Mouse (Mus musculus): ENCODE results near the gene Vtn.

Gene Vtn

DNA sequence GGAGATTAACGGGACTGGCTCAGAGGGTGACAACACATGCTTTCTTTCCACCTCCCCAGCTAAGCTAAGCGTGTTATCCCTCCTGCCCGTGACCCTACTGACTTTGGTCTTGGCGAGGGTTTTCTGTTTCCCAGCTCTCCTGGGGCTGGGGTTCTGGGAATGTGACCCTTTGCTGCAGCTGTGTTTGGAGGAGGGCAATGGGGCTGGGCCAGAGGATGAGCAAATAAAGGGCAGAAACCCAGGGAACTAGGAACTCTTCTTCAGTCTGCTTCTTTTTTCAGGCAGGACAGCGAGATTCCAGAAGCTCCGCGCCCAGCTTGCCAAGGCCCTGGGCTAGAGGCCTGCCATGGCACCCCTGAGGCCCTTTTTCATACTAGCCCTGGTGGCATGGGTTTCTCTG, at the start of gene Vtn:
TSS of gene Vtn (plus strand) at position 88 of the 400 bp plus-strand sequence.
- DNase-seq (ENCODE audit: low read depth, low spot score) = no peak

GRCm38 (mm10) chr11:78450337-78450736, 48.6 kb upstream of the Vtn start:
- no peak for DNase-seq (ENCODE audit: low read depth, low spot score)

GRCm38 (mm10) chr11:78453675-78454074, 45.2 kb upstream of the Vtn start:
- peak; percentile 46 for DNase-seq (ENCODE audit: low read depth, low spot score)

- no peak for DNase-seq (ENCODE audit: low read depth, low spot score)
Measured at GRCm38 (mm10) chr11:78454276-78454675, 44.6 kb upstream of the Vtn start.

DNA sequence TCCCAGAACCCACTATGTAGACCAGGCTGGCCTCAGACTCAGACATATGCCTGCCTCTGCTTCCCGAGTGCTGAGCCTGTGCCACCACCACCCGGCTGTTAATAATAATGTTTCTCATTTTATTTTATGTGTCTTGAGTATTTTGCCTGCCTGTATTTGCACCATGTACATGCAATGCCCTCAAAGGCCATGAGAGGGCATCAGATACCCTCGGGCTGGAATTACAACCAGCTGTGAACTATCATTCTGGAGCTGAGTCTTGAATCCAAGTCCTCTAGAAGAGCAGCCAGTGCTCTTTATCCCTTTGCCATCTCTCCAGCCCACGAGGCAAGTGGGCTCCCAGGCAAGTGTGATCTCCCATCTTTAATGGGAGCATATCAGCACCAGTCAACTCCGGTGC, 43.6 kb upstream of the Vtn start:
- DNase-seq (ENCODE audit: low read depth, low spot score) = no peak

- DNase-seq (ENCODE audit: low read depth, low spot score) = no peak
Measured at GRCm38 (mm10) chr11:78458740-78459139, 40.2 kb upstream of the Vtn start.

- DNase-seq (ENCODE audit: low read depth, low spot score) = no peak
Measured at GRCm38 (mm10) chr11:78461894-78462293, 37.0 kb upstream of the Vtn start.

GRCm38 (mm10) chr11:78462669-78463068, 36.2 kb upstream of the Vtn start:
- DNase-seq (ENCODE audit: low read depth, low spot score) = no peak

DNA sequence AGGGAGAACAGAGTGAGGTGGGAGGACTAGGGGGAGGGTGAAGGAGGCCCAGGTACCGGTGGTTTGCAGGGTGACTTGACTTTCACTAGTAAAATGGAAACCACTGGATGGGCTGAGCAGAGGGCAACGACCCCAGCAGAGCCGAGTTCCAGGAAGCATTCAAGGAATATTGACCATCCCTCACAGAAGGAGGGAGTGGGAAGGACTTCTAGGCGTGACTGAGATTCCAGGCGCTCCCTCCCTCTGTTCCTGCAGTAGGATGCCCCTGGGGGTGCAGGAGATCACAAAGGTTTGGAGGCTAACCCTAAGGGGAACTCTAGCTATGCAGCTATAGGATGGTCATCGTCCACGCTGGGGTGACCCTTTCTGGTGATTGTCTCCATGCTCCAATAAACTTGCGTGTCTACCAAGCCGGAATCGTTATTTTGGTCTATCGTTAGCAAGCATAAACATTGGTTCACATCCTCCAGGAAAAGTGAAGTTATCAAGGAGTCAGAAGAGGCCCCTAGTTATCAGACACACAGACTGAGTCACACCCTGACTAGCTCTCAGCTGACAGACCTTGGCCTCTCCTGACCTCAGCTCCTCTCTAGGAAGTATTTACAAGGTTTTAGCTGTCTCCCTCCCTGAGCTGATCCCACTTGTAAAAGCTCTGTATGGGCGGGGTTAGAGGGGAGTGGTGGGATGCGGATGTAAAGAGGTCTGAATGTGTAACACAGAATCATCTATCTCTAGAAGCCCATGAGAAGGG, 35.4 kb upstream of the Vtn start:
- no peak for DNase-seq (ENCODE audit: low read depth, low spot score)

- DNase-seq (ENCODE audit: low read depth, low spot score) = no peak
Measured at GRCm38 (mm10) chr11:78465116-78465515, 33.8 kb upstream of the Vtn start.

DNA sequence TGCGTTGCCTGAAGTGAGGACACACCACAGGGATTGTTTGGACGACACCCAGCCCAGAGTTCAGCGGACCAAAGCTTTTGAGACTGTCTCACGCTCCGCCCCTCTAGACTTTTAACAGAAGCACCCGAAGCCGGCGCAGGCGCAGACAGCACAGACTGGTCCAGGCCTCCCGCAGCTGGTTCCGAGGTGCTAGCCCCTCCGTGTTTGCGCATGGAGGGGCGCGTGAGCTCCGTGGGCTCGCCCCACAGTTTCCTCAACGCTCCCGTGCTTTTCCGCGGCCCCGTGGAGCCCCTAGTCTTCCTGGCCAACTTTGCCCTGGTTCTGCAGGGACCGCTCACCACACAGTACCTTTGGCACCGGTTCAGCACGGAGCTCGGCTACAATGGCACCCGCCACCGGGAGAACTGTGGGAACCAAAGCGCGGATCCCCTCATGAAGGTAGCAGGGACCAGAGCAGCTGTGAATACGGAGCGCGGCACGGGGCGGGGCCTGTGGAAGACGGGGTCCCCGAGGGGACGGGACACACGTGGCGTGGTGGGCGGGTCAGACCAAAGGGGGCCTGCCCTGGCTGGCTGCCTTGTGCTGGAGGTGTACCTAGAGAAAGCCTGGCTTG, 33.2 kb upstream of the Vtn start, which contains the start of gene Slc46a1:
TSS of gene Slc46a1 (plus strand) at position 130 of the 613 bp plus-strand sequence.
- peak; percentile 75 for DNase-seq (ENCODE audit: low read depth, low spot score)

GRCm38 (mm10) chr11:78466242-78466912, 32.5 kb upstream of the Vtn start:
- DNase-seq (ENCODE audit: low read depth, low spot score) = no peak

- no peak for DNase-seq (ENCODE audit: low read depth, low spot score)
Measured at GRCm38 (mm10) chr11:78467515-78467914, 31.4 kb upstream of the Vtn start.

DNA sequence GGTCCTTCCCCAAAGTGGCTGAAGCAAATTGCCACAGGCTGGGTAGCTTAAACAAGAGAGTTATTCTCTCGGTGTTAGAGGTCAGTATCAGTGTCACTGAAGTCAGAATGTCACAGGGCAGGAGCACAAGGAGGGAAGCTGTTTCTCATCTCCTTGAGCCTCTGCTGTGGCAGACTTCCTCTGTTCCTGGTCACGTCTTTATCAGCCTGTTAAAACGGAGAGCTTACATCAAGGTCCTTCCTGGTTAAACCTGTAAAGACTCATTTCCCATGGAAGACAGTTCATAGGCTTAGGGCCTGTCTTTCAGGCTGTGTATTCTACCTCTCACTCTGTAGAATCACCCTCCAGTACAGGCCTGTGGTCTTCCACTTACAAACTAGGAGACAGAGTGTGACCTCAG, 31.0 kb upstream of the Vtn start:
- no peak for DNase-seq (ENCODE audit: low read depth, low spot score)

DNA sequence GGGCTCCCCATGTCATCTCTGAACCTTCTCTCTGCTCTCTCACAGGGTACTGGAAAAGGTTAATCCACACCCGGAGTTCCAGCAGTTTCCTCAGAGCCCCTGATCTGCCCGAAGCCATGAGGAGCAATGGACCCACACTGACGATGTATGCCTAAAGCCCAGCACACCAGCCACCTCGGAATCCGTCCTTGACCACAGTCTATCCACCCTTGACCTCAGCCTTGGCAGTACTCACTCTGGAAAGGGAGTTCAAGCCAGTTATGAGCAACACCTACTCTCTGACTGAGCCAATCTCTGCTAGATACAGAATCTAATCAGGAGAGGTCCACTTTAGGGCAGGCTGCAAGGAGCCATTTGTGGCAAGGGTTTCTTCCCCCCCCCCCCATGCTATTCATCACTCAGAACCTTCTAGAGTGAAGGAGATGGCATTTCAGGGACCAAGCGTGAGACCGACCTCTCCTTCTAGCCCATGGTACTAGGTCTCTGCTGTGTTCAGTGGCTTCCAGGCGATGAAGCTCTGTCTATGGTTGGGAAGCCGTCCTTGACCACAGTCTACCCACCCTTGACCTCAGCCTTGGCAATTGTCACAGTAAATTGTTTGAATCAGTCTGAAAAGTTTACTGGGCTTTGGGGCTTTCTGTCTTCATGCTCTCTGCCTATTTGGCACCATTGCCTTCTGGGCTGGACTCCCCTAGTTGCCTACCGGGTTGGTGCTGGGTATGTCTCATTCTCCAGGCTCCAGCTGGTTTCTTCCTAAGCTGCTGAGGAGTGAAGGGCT, 27.4 kb upstream of the Vtn start:
- no peak for DNase-seq (ENCODE audit: low read depth, low spot score)

- no peak for DNase-seq (ENCODE audit: low read depth, low spot score)
Measured at GRCm38 (mm10) chr11:78475289-78475688, 23.6 kb upstream of the Vtn start.

DNA sequence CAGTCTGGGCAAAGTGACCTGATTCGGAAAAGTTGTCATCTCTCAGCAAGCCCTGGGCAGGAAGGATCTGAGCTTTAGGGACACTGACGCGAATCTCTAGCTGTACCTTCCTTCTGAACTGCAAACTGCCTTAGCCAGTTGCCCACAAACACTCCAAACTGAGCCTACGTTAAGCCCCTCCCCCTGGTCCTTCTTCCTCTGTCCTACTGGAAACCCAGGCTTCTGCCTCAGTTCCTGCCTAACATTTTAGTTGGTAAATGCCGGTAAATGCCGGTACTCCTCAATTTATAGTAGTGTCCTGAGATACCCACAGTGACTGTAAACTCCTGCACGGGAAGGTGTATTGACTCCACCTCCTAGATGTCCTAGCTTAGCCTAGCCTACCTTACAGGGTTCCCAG, 15.3 kb upstream of the Vtn start:
- DNase-seq (ENCODE audit: low read depth, low spot score) = no peak

GRCm38 (mm10) chr11:78488168-78488567, 10.7 kb upstream of the Vtn start:
- no peak for DNase-seq (ENCODE audit: low read depth, low spot score)

DNA sequence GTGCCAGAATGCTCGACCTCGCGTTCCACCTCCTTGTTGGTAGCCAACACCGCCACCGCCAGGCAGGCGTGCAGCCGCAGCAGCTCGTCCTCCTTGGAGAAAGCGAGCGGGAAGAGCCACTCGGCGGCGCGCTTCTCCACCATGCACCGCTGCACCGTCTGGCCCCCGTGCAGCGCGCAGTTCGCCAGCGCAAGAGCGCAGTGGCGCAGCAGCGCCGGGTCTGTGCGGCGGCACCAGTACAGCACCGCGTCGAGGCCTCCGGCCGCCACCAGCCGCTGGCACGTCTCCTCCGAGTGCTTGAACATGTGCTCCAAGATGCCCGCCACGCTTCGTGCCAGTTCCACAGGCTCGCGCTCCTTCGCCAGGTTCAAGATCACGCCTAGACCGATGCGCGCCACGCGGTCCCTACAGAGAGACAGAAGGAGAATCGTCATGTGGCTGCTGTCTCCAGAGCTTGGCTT, 8.1 kb upstream of the Vtn start:
- DNase-seq (ENCODE audit: low read depth, low spot score) = no peak

GRCm38 (mm10) chr11:78495904-78496303, 3.0 kb upstream of the Vtn start:
- no peak for DNase-seq (ENCODE audit: low read depth, low spot score)

GRCm38 (mm10) chr11:78497071-78497541, 1.8 kb upstream of the Vtn start:
- no peak for DNase-seq (ENCODE audit: low read depth, low spot score)

Measured in embryo, embryonic 11.5 days (tissue).